9 mouse cellular contexts compared by ENCODE assay signal in genomic region chr6:83165026-83165606, GRCm38 (mm10). TPM values are rescaled to one million over a fixed set of nuclear protein-coding genes. Genes with fewer than 3 reads are reported as not detected.
A peak's percentile ranks its signal among the peaks of the same experiment; 100 is the strongest.
DNase-seq lines count a peak whose midpoint lies in the region; ATAC-seq lines count a peak whose summit lies in the region.
"Had no signal": no experiment of that assay in that cellular context is flagged by ENCODE, and none has a peak within 500 bp of the region (broad histone marks: within the 10 kb centered on the region; RNA-seq: fewer than 3 reads in every experiment).

No protein-coding gene starts in this region.

- peak overlapping the region; percentile 88 for H3K9ac ChIP-seq in heart, embryonic 14.5 days (ENCODE audit: low read length)

- no peak for DNase-seq in heart, adult 8-10 months (ENCODE audit: low spot score)
- peak; percentile 67 for DNase-seq in NIH3T3 (ENCODE audit: low read depth)
- no peak for DNase-seq in cerebellum, adult 9-11 months
- DNase-seq in Muller cell, postnatal 12 days (ENCODE audit: inconsistent ontology term): no peak

- peak overlapping the region in 1 of 2 experiments; percentile 64; a peak in 2 of 4 replicates for H3K27ac ChIP-seq in heart, embryonic 14.5 days (replicated peaks in 1 of 2; ENCODE audit: control insufficient read depth in 1 of 2, insufficient read depth in 1 of 2, low read depth in 2 of 2, low read length in 2 of 2)

- H3K27me3 ChIP-seq in heart, embryonic 14.5 days (ENCODE audit: control insufficient read depth, insufficient read depth, low read length): peaks cover 27% of the 10 kb centered on the region
- peaks cover 26% of the 10 kb centered on the region for H3K27me3 ChIP-seq in megakaryocyte, embryonic 14.5 days (replicated peaks)
- H3K27me3 ChIP-seq: Patski had no signal

- H3K4me3 ChIP-seq in heart, embryonic 14.5 days (ENCODE audit: control insufficient read depth in 1 of 2, insufficient read depth in 1 of 2, low read depth in 1 of 2, low read length in 2 of 2): peak overlapping the region; percentile 72 to 81
- H3K4me3 ChIP-seq in megakaryocyte, embryonic 14.5 days (replicated peaks): peak overlapping the region; percentile 96

- H3K4me2 ChIP-seq in heart, embryonic 14.5 days (ENCODE audit: low read length): peak overlapping the region; percentile 89

- peaks cover 6 to 30% of the 10 kb centered on the region in 2 experiments; a peak in 3 of 4 replicates for H3K4me1 ChIP-seq in heart, embryonic 14.5 days (ENCODE audit: control insufficient read depth in 2 of 2, insufficient read depth in 2 of 2, low read length in 2 of 2)
- peaks cover 72% of the 10 kb centered on the region for H3K4me1 ChIP-seq in megakaryocyte, embryonic 14.5 days

- WGBS in heart, embryonic 14.5 days: 5% methylated on average over 6 of the region's 6 CpGs

- no peaks in the 10 kb centered on the region; the same call in 1 of the 2 replicates for H3K36me3 ChIP-seq in heart, embryonic 14.5 days (ENCODE audit: control insufficient read depth, insufficient read depth, low read length)
- H3K36me3 ChIP-seq in megakaryocyte, embryonic 14.5 days (replicated peaks; ENCODE audit: low read length): peaks cover 6% of the 10 kb centered on the region

- ATAC-seq in heart, embryonic 14.5 days (ENCODE audit: insufficient number of reproducible peaks, insufficient read depth, low FRiP score, low read depth): no peak
- ATAC-seq in hematopoietic stem cell, adult 5-6 weeks (replicated peaks in 1 of 2; ENCODE audit: insufficient read depth in 1 of 2, low FRiP score in 2 of 2, low TSS enrichment in 1 of 2, low read depth in 1 of 2, poor library complexity in 2 of 2, severe bottlenecking in 2 of 2): peak; percentile 14 to 19; a peak in 1 of 4 replicates
- ATAC-seq in megakaryocyte progenitor cell, adult 5-6 weeks (replicated peaks; ENCODE audit: poor library complexity): no peak

- H3K9me3 ChIP-seq in heart, embryonic 14.5 days (ENCODE audit: control insufficient read depth, low read length): no peaks in the 10 kb centered on the region
- H3K9me3 ChIP-seq in megakaryocyte, embryonic 14.5 days: no peaks in the 10 kb centered on the region

RNA-seq across cellular contexts. Expression of gene Dctn1, which starts 0.6 kb away (rescaled TPM):
- 53.1 and 60.2 TPM in 2 replicates for polyA plus RNA-seq in heart, embryonic 14.5 days (2014; fragmentation: Nextera tagmentation; extraction: Ambion mirVana)
- total RNA-seq in heart, adult 8-10 months (2022): 100 to 1,000 TPM; 120 to 137 (median 134) TPM
- total RNA-seq in hematopoietic stem cell, adult 5-6 weeks (2017): 50.5 and 70.9 TPM in 2 replicates
- 113 and 905 TPM in 2 replicates for polyA plus RNA-seq in megakaryocyte, embryonic 14.5 days (2012; ENCODE audit: insufficient read depth, low replicate concordance)
- total RNA-seq in megakaryocyte progenitor cell, adult 5-6 weeks (2015): 50.8 and 51.4 TPM in 2 replicates
- 85.9 and 86.2 TPM in 2 replicates for total RNA-seq in megakaryocyte progenitor cell, adult 5-6 weeks (2017)

RNA-seq across cellular contexts. Expression of gene 1700003E16Rik, which starts 8.9 kb away (rescaled TPM):
- polyA plus RNA-seq in heart, embryonic 14.5 days (2014; fragmentation: Nextera tagmentation; extraction: Ambion mirVana): 0.31 and 0.43 TPM in 2 replicates
- total RNA-seq in heart, adult 8-10 months (2022): under 1 TPM; 0.16 to 0.41 (median 0.18) TPM
- total RNA-seq in hematopoietic stem cell, adult 5-6 weeks (2017): 0.35 TPM in 1 of 2 replicates, not detected in the other
- polyA plus RNA-seq in megakaryocyte, embryonic 14.5 days (2012; ENCODE audit: insufficient read depth, low replicate concordance): 0.36 TPM in 1 of 2 replicates, not detected in the other
- not detected in 2 replicates for total RNA-seq in megakaryocyte progenitor cell, adult 5-6 weeks (2015)
- not detected in 2 replicates for total RNA-seq in megakaryocyte progenitor cell, adult 5-6 weeks (2017)

RNA-seq across cellular contexts. Expression of gene Wdr54, which starts 8.9 kb away (rescaled TPM):
- polyA plus RNA-seq in heart, embryonic 14.5 days (2014; fragmentation: Nextera tagmentation; extraction: Ambion mirVana): 6.0 and 6.2 TPM in 2 replicates
- 1 to 10 TPM; 2.1 to 2.6 (median 2.4) TPM for total RNA-seq in heart, adult 8-10 months (2022)
- 0.20 and 0.31 TPM in 2 replicates for total RNA-seq in hematopoietic stem cell, adult 5-6 weeks (2017)
- 2.0 and 13.3 TPM in 2 replicates for polyA plus RNA-seq in megakaryocyte, embryonic 14.5 days (2012; ENCODE audit: insufficient read depth, low replicate concordance)
- total RNA-seq in megakaryocyte progenitor cell, adult 5-6 weeks (2015): 0.57 TPM in 1 of 2 replicates, not detected in the other
- under 0.01 and 0.14 TPM in 2 replicates for total RNA-seq in megakaryocyte progenitor cell, adult 5-6 weeks (2017)

RNA-seq across cellular contexts. Expression of gene Rtkn, which starts 29.9 kb away (rescaled TPM):
- 9.9 and 11.6 TPM in 2 replicates for polyA plus RNA-seq in heart, embryonic 14.5 days (2014; fragmentation: Nextera tagmentation; extraction: Ambion mirVana)
- 1 to 10 TPM; 4.8 to 5.4 (median 5.3) TPM for total RNA-seq in heart, adult 8-10 months (2022)
- total RNA-seq in hematopoietic stem cell, adult 5-6 weeks (2017): 7.1 and 12.4 TPM in 2 replicates
- polyA plus RNA-seq in megakaryocyte, embryonic 14.5 days (2012; ENCODE audit: insufficient read depth, low replicate concordance): 15.8 and 48.5 TPM in 2 replicates
- 1.9 and 2.4 TPM in 2 replicates for total RNA-seq in megakaryocyte progenitor cell, adult 5-6 weeks (2015)
- total RNA-seq in megakaryocyte progenitor cell, adult 5-6 weeks (2017): 2.2 and 2.4 TPM in 2 replicates

RNA-seq across cellular contexts. Expression of gene Ino80b, which starts 39.9 kb away (rescaled TPM):
- 10.3 and 11.3 TPM in 2 replicates for polyA plus RNA-seq in heart, embryonic 14.5 days (2014; fragmentation: Nextera tagmentation; extraction: Ambion mirVana)
- 10 to 100 TPM; 11.3 to 19.5 (median 15.3) TPM for total RNA-seq in heart, adult 8-10 months (2022)
- 31.1 and 42.3 TPM in 2 replicates for total RNA-seq in hematopoietic stem cell, adult 5-6 weeks (2017)
- 201 and 370 TPM in 2 replicates for polyA plus RNA-seq in megakaryocyte, embryonic 14.5 days (2012; ENCODE audit: insufficient read depth, low replicate concordance)
- 20.7 and 24.4 TPM in 2 replicates for total RNA-seq in megakaryocyte progenitor cell, adult 5-6 weeks (2015)
- 35.5 and 44.4 TPM in 2 replicates for total RNA-seq in megakaryocyte progenitor cell, adult 5-6 weeks (2017)

Comparison
In these comparisons a context has a peak if more than half of its experiments do, and no peak if none do; other contexts are left out.
1. ATAC-seq: peak in hematopoietic stem cell, adult 5-6 weeks (2 of 2); none in heart, embryonic 14.5 days (single experiment) and megakaryocyte progenitor cell, adult 5-6 weeks (single experiment).